Mouse (Mus musculus) limb, embryonic 12.5 days (tissue): Measurements from ENCODE around the gene Kcnmb2. TPM values are rescaled to one million over a fixed set of nuclear protein-coding genes. Genes with fewer than 3 reads are reported as not detected.

Experiments
- ATAC-seq: fragments of 200-750 bp; cut with Nextera tagmentation; 2 replicates; pipeline ENCODE4 v1.8.0; 2017; ENCODE audit warnings: low read depth, moderate TSS enrichment; ENCODE audit not compliant: insufficient number of reproducible peaks, insufficient read depth, low FRiP score, low TSS enrichment
- H3K27ac ChIP-seq: fragments of 300-500 bp; sonication (generic); 2 replicates; pipeline ENCODE4 v1.5.1; 2016; ENCODE audit warnings: mild to moderate bottlenecking, moderate library complexity
- H3K27me3 ChIP-seq: fragments of 300-500 bp; sonication (generic); 2 replicates; pipeline ENCODE4 v1.6.1; 2016; ENCODE audit warnings: mild to moderate bottlenecking, moderate library complexity
- H3K36me3 ChIP-seq: fragments of 300-500 bp; sonication (generic); 2 replicates; pipeline ENCODE4 v1.6.1; 2016; ENCODE audit warnings: mild to moderate bottlenecking, moderate library complexity
- H3K4me1 ChIP-seq: fragments of 300-500 bp; sonication (generic); replicated peaks from 2 replicates; pipeline ENCODE4 v1.6.1; 2016
- H3K4me2 ChIP-seq: fragments of 300-500 bp; sonication (generic); 2 replicates; pipeline ENCODE4 v1.6.1; 2016; ENCODE audit warnings: mild to moderate bottlenecking, moderate library complexity
- H3K4me3 ChIP-seq: fragments of 300-500 bp; sonication (generic); replicated peaks from 2 replicates; pipeline ENCODE4 v1.5.1; 2016; ENCODE audit warnings: mild to moderate bottlenecking
- H3K9ac ChIP-seq: fragments of 300-500 bp; sonication (generic); replicated peaks from 2 replicates; pipeline ENCODE4 v1.6.1; 2016; ENCODE audit warnings: mild to moderate bottlenecking, moderate library complexity
- H3K9me3 ChIP-seq: fragments of 300-500 bp; sonication (generic); 2 replicates; pipeline ENCODE4 v1.6.1; 2016; ENCODE audit warnings: mild to moderate bottlenecking, moderate library complexity
- WGBS: fragments of 180-500 bp; shearing (Covaris S2); methylation state at CpG from one replicate; pipeline ENCODE4 v1.1.7; 2016; 5-methylcytosine and 5-hydroxymethylcytosine counted together
- polyA plus RNA-seq: library from polyadenylated mRNA; unstranded; fragments of >200 nt; fragmentation: Nextera tagmentation; extraction: Ambion mirVana; gene quantifications from 2 replicates; pipeline ENCODE4 v1.2.1, GENCODE M21; 2016

Gene Kcnmb2
- polyA plus RNA-seq, 1 experiment from 2014 or later: 0.76 TPM

GRCm38 (mm10) chr3:31934704-31935103 is 32.4 kb downstream of the Kcnmb2 start:
- H3K27ac ChIP-seq: no peak overlapping the region
- no peaks in the 10 kb centered on the region for H3K4me1 ChIP-seq
- no peak overlapping the region for H3K4me2 ChIP-seq
- no peaks in the 10 kb centered on the region for H3K27me3 ChIP-seq
- no peak for ATAC-seq
- H3K9ac ChIP-seq: no peak overlapping the region
- WGBS: 92% methylated on average over 1 of the region's 1 CpGs
- no peaks in the 10 kb centered on the region for H3K9me3 ChIP-seq
- H3K36me3 ChIP-seq: no peaks in the 10 kb centered on the region
- no peak overlapping the region for H3K4me3 ChIP-seq

DNA sequence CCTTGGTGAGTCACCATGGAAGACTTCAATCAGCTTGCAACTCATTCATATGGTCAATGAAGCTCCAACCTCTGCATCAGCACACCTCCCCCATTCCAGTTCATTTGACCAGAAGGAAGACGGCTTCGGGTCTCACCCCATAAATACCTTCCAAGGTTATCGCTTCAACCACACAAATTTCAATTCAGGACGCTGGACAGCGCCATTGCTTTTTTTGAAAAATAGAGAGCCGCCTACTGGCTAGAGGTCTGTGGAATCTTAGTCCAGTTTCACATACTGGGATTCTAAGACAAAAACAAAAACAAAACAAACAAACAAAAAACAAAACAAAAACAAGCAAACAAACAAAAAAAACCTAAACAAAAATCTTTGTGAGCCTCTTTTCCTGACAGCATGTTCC is 39.2 kb downstream of the Kcnmb2 start:
- Histone ChIP-seq H3K4me3 (no peak overlapping the region), H3K9ac (no peak overlapping the region), H3K27me3 (no peaks in the 10 kb centered on the region), H3K36me3 (no peaks in the 10 kb centered on the region), H3K27ac (no peak overlapping the region), H3K4me1 (no peaks in the 10 kb centered on the region), H3K4me2 (no peak overlapping the region), H3K9me3 (no peaks in the 10 kb centered on the region)
- 18% methylated on average over 6 of the region's 6 CpGs for WGBS
- no peak for ATAC-seq

DNA sequence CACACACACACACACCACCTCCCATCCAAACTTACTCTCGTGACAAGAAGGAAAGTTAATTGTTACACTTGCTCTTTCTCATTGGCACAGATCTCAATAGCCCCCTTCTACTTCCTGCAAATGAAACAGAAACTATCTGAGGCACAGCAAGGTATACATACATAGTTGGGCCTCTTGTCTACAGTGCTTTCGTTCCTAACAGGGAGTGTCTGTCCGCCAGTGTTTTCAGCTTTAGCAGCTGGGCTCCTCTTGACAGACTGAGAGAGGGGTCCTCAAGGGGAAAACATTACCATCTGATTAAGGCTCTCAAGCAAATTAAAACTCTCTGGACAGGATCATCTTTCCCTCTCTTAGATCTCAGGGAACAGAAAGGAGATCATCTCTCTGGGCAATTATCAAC is 51.9 kb downstream of the Kcnmb2 start:
- no peak overlapping the region for H3K9ac ChIP-seq
- H3K27me3 ChIP-seq: no peaks in the 10 kb centered on the region

GRCm38 (mm10) chr3:31955004-31955403 is 52.7 kb downstream of the Kcnmb2 start:
- Histone ChIP-seq H3K36me3 (no peaks in the 10 kb centered on the region), H3K4me2 (no peak overlapping the region), H3K9me3 (no peaks in the 10 kb centered on the region), H3K4me3 (no peak overlapping the region), H3K4me1 (no peaks in the 10 kb centered on the region), H3K9ac (no peak overlapping the region), H3K27ac (no peak overlapping the region), H3K27me3 (no peaks in the 10 kb centered on the region)
- ATAC-seq: no peak
- WGBS: 62% methylated on average over 2 of the region's 2 CpGs

More for the DNA sequence above, 51.9 kb downstream of the Kcnmb2 start:
- H3K9me3 ChIP-seq: no peaks in the 10 kb centered on the region
- no peaks in the 10 kb centered on the region for H3K36me3 ChIP-seq
- H3K27ac ChIP-seq: no peak overlapping the region
- no peak overlapping the region for H3K4me2 ChIP-seq
- ATAC-seq: no peak
- H3K4me3 ChIP-seq: no peak overlapping the region
- H3K4me1 ChIP-seq: no peaks in the 10 kb centered on the region
- 79% methylated on average over 3 of the region's 3 CpGs for WGBS

DNA sequence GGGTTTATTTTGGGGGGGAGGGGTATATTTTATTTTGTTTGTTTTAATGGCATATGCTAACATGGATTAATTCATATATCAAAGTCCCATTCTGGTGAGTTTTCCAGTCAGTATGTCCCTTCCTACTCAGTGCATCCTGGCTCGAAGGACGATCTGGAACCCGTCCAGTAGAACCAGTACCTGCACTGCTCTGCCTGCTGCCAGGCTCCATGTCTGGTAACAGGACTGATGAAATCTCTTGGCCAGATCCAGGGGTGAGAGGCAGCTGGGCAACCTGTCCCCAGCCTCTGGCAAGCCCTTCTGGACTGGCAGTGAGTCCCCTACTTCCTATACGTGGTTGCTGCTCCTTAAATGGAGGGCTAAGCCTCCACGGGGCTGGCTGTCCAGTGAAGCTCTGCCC is 57.5 kb downstream of the Kcnmb2 start:
- 61% methylated on average over 5 of the region's 5 CpGs for WGBS
- no peak overlapping the region for H3K27ac ChIP-seq
- ATAC-seq: no peak
- H3K9me3 ChIP-seq: no peaks in the 10 kb centered on the region
- H3K27me3 ChIP-seq: no peaks in the 10 kb centered on the region
- no peaks in the 10 kb centered on the region for H3K4me1 ChIP-seq
- no peak overlapping the region for H3K4me3 ChIP-seq
- H3K9ac ChIP-seq: no peak overlapping the region
- no peak overlapping the region for H3K4me2 ChIP-seq
- no peaks in the 10 kb centered on the region for H3K36me3 ChIP-seq

- no peak overlapping the region for H3K27ac ChIP-seq
- no peaks in the 10 kb centered on the region for H3K36me3 ChIP-seq
- 81% methylated on average over 3 of the region's 3 CpGs for WGBS
- no peak overlapping the region for H3K4me3 ChIP-seq
- ATAC-seq: no peak
- no peak overlapping the region for H3K4me2 ChIP-seq
- H3K27me3 ChIP-seq: 0 out of 2 replicates have a peak, but pooled peaks cover under 1% of the 10 kb centered on the region
- no peaks in the 10 kb centered on the region for H3K9me3 ChIP-seq
- H3K4me1 ChIP-seq: no peaks in the 10 kb centered on the region
- no peak overlapping the region for H3K9ac ChIP-seq
These were observed 58.9 kb downstream of the Kcnmb2 start for GRCm38 (mm10) chr3:31961175-31961574.

DNA sequence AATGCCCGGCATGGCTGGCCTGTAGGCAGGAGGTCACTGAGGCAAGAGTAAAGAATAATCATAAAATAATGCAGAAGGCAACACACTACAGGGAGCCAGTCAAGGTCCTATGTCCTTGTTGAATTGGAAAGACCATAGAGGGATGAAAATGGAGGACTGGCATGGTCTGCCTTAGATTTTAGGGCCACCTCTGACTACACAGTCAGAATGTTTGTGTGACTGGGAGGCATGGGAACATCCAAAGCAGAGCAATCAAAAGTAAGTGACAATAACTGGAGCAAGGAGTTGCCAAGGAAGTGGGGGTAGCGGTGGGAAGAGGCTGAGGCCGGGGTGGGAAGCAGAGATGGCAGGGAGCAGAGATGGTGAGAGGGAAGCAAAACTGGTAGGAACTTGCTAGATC is 60.8 kb downstream of the Kcnmb2 start:
- H3K36me3 ChIP-seq: no peaks in the 10 kb centered on the region
- H3K4me2 ChIP-seq: no peak overlapping the region
- H3K27ac ChIP-seq: no peak overlapping the region
- WGBS: 93% methylated on average over 3 of the region's 3 CpGs
- no peak overlapping the region for H3K9ac ChIP-seq
- no peaks in the 10 kb centered on the region for H3K9me3 ChIP-seq
- H3K27me3 ChIP-seq: peaks cover 12% of the 10 kb centered on the region; the same call in 1 of the 2 replicates
- H3K4me1 ChIP-seq: no peaks in the 10 kb centered on the region
- ATAC-seq: no peak
- H3K4me3 ChIP-seq: no peak overlapping the region

- Histone ChIP-seq H3K4me2 (no peak overlapping the region), H3K9me3 (no peaks in the 10 kb centered on the region), H3K27ac (no peak overlapping the region), H3K27me3 (no peaks in the 10 kb centered on the region), H3K36me3 (no peaks in the 10 kb centered on the region), H3K9ac (no peak overlapping the region), H3K4me1 (0 out of 2 replicates have a peak, but pooled peaks cover 7% of the 10 kb centered on the region), H3K4me3 (no peak overlapping the region)
- no peak for ATAC-seq
- WGBS: 7% methylated on average over 3 of the region's 3 CpGs
These were observed 77.4 kb downstream of the Kcnmb2 start for GRCm38 (mm10) chr3:31979661-31980060.

- H3K9ac ChIP-seq: no peak overlapping the region
- H3K27me3 ChIP-seq: no peaks in the 10 kb centered on the region
- ATAC-seq: no peak
- 0 out of 2 replicates have a peak, but pooled peaks cover 7% of the 10 kb centered on the region for H3K4me1 ChIP-seq
- H3K27ac ChIP-seq: no peak overlapping the region
- no peak overlapping the region for H3K4me3 ChIP-seq
- no peaks in the 10 kb centered on the region for H3K36me3 ChIP-seq
- no peaks in the 10 kb centered on the region for H3K9me3 ChIP-seq
- no peak overlapping the region for H3K4me2 ChIP-seq
- 59% methylated on average over 5 of the region's 5 CpGs for WGBS
These were observed 80.1 kb downstream of the Kcnmb2 start for GRCm38 (mm10) chr3:31982444-31982843.

- no peaks in the 10 kb centered on the region for H3K4me1 ChIP-seq
- no peaks in the 10 kb centered on the region for H3K36me3 ChIP-seq
- no peak for ATAC-seq
- no peak overlapping the region for H3K4me3 ChIP-seq
- WGBS: 91% methylated on average over 4 of the region's 4 CpGs
- no peaks in the 10 kb centered on the region for H3K27me3 ChIP-seq
- H3K9me3 ChIP-seq: no peaks in the 10 kb centered on the region
- no peak overlapping the region for H3K9ac ChIP-seq
- no peak overlapping the region for H3K4me2 ChIP-seq
- no peak overlapping the region for H3K27ac ChIP-seq
These were observed 82.8 kb downstream of the Kcnmb2 start for GRCm38 (mm10) chr3:31985103-31985502.

GRCm38 (mm10) chr3:31991526-31992045 is 89.3 kb downstream of the Kcnmb2 start:
- no peak overlapping the region for H3K4me2 ChIP-seq
- 82% methylated on average over 5 of the region's 5 CpGs for WGBS
- H3K36me3 ChIP-seq: no peaks in the 10 kb centered on the region
- H3K9me3 ChIP-seq: no peaks in the 10 kb centered on the region
- H3K27me3 ChIP-seq: no peaks in the 10 kb centered on the region
- no peak for ATAC-seq
- no peak overlapping the region for H3K4me3 ChIP-seq
- H3K4me1 ChIP-seq: no peaks in the 10 kb centered on the region
- H3K27ac ChIP-seq: no peak overlapping the region
- no peak overlapping the region for H3K9ac ChIP-seq

DNA sequence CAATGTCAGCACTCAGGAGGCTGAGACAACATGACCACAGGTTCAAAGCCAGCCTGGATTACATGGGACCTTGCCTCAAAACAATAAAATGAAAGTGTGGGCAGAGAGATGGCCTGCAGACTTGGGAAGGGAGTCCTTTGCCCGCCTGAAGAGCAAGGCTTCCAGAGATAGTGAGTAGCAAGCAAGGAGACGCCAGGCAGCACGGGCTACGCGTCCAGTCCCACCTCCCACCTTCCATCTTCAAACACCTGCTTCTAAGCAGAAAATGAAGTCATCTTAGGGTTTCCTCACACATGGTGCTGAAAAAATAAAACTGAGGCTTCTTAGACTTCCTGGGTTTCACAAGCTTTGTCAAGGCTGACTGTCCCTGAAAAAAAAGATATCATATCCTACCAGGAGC is 109.3 kb downstream of the Kcnmb2 start:
- Histone ChIP-seq H3K4me3 (no peak overlapping the region), H3K9me3 (no peaks in the 10 kb centered on the region), H3K4me1 (no peaks in the 10 kb centered on the region), H3K4me2 (no peak overlapping the region), H3K27ac (no peak overlapping the region), H3K36me3 (no peaks in the 10 kb centered on the region), H3K9ac (no peak overlapping the region), H3K27me3 (no peaks in the 10 kb centered on the region)
- ATAC-seq: no peak
- WGBS: 87% methylated on average over 5 of the region's 5 CpGs
